Comparison of ENCODE assay signal across 9 mouse cellular contexts in genomic region chr1:54979226-54979984, GRCm38 (mm10). TPM values are rescaled to one million over a fixed set of nuclear protein-coding genes. Genes with fewer than 3 reads are reported as not detected.
DNase-seq lines count a peak whose midpoint lies in the region; ATAC-seq and TF ChIP-seq lines count a peak whose summit lies in the region.
"Had no signal": no experiment of that assay in that cellular context is flagged by ENCODE, and none has a peak within 500 bp of the region (broad histone marks: within the 10 kb centered on the region; RNA-seq: fewer than 3 reads in every experiment).

No protein-coding gene starts in this region.

- 43% methylated on average over 1 of the region's 1 CpGs for WGBS in liver, embryonic 11.5 days
- WGBS in liver, embryonic 12.5 days (ENCODE audit: insufficient replicate concordance): 39% methylated on average over 1 of the region's 1 CpGs
- 54% methylated on average over 1 of the region's 1 CpGs for WGBS in forebrain, embryonic 15.5 days
- 45% methylated on average over 1 of the region's 1 CpGs for WGBS in liver, embryonic 14.5 days (ENCODE audit: insufficient replicate concordance)

- H3K27me3 ChIP-seq in liver, embryonic 11.5 days (replicated peaks; ENCODE audit: control insufficient read depth, insufficient read depth, low read length): no peaks in the 10 kb centered on the region
- H3K27me3 ChIP-seq in liver, embryonic 12.5 days (replicated peaks): no peaks in the 10 kb centered on the region
- no peaks in the 10 kb centered on the region for H3K27me3 ChIP-seq in forebrain, embryonic 15.5 days
- H3K27me3 ChIP-seq in liver, embryonic 14.5 days (ENCODE audit: control insufficient read depth, insufficient read depth, low read length): no peaks in the 10 kb centered on the region
- H3K27me3 ChIP-seq: liver, embryonic 15.5 days had no signal

- H3K4me1 ChIP-seq in liver, embryonic 11.5 days (replicated peaks; ENCODE audit: control insufficient read depth, insufficient read depth, low read length): no peaks in the 10 kb centered on the region
- 0 out of 2 replicates have a peak, but pooled peaks cover 3% of the 10 kb centered on the region for H3K4me1 ChIP-seq in liver, embryonic 12.5 days
- H3K4me1 ChIP-seq in forebrain, embryonic 15.5 days: no peaks in the 10 kb centered on the region
- H3K4me1 ChIP-seq in liver, embryonic 14.5 days (replicated peaks; ENCODE audit: control insufficient read depth in 2 of 2, insufficient read depth in 2 of 2, low read length in 1 of 2): no peaks in the 10 kb centered on the region
- H3K4me1 ChIP-seq: liver, embryonic 15.5 days had no signal

- no peak overlapping the region for H3K9ac ChIP-seq in liver, embryonic 11.5 days (ENCODE audit: low read depth, low read length)
- H3K9ac ChIP-seq in liver, embryonic 12.5 days: no peak overlapping the region
- H3K9ac ChIP-seq in forebrain, embryonic 15.5 days (replicated peaks): no peak overlapping the region
- no peak overlapping the region for H3K9ac ChIP-seq in liver, embryonic 14.5 days (replicated peaks)
- H3K9ac ChIP-seq: liver, embryonic 15.5 days had no signal

- no peak overlapping the region for H3K4me3 ChIP-seq in liver, embryonic 11.5 days (ENCODE audit: low read depth, low read length)
- H3K4me3 ChIP-seq in liver, embryonic 12.5 days: no peak overlapping the region
- H3K4me3 ChIP-seq in forebrain, embryonic 15.5 days: no peak overlapping the region
- H3K4me3 ChIP-seq in liver, embryonic 14.5 days (ENCODE audit: insufficient read depth in 1 of 2, low read depth in 2 of 2, low read length in 2 of 2): no peak overlapping the region
- H3K4me3 ChIP-seq: liver, embryonic 15.5 days had no signal

- no peak for TF ChIP-seq EP300 in liver, embryonic 14.5 days (IDR thresholded peaks at IDR 0.05; ENCODE audit: low read depth)

- H3K36me3 ChIP-seq in liver, embryonic 11.5 days (ENCODE audit: control insufficient read depth, insufficient read depth, low read length): no peaks in the 10 kb centered on the region
- H3K36me3 ChIP-seq in liver, embryonic 12.5 days: peaks cover 12% of the 10 kb centered on the region
- H3K36me3 ChIP-seq in forebrain, embryonic 15.5 days: peaks cover 7% of the 10 kb centered on the region
- H3K36me3 ChIP-seq in liver, embryonic 14.5 days (replicated peaks; ENCODE audit: control insufficient read depth, insufficient read depth, low read depth): peaks cover 4% of the 10 kb centered on the region

- no peaks in the 10 kb centered on the region for H3K9me3 ChIP-seq in liver, embryonic 11.5 days (ENCODE audit: control insufficient read depth, low read length)
- H3K9me3 ChIP-seq in liver, embryonic 12.5 days (replicated peaks): no peaks in the 10 kb centered on the region
- H3K9me3 ChIP-seq in forebrain, embryonic 15.5 days: no peaks in the 10 kb centered on the region
- no peaks in the 10 kb centered on the region for H3K9me3 ChIP-seq in liver, embryonic 14.5 days (ENCODE audit: control insufficient read depth, low read length)
- H3K9me3 ChIP-seq: liver, embryonic 15.5 days had no signal

- no peak overlapping the region for H3K4me2 ChIP-seq in liver, embryonic 11.5 days
- no peak overlapping the region for H3K4me2 ChIP-seq in liver, embryonic 12.5 days
- no peak overlapping the region for H3K4me2 ChIP-seq in forebrain, embryonic 15.5 days (replicated peaks)
- no peak overlapping the region for H3K4me2 ChIP-seq in liver, embryonic 14.5 days (ENCODE audit: low read depth)
- H3K4me2 ChIP-seq: liver, embryonic 15.5 days had no signal

- TF ChIP-seq CTCF in liver, embryonic 14.5 days (IDR thresholded peaks at IDR 0.05; ENCODE audit: low read depth): peak; percentile 22; the same call in 1 of the 2 replicates

- no peak; the same call in 1 of the 2 replicates for ATAC-seq in cerebellum, adult (ENCODE audit: insufficient number of reproducible peaks, low FRiP score, low TSS enrichment)
- peak; percentile 47 for ATAC-seq in liver, embryonic 11.5 days (replicated peaks; ENCODE audit: low FRiP score)
- no peak; the same call in 1 of the 2 replicates for ATAC-seq in liver, embryonic 12.5 days
- peak; percentile 59 for ATAC-seq in forebrain, embryonic 15.5 days (replicated peaks)
- ATAC-seq in liver, embryonic 14.5 days (ENCODE audit: insufficient read depth): no peak
- ATAC-seq in erythroid progenitor cell, adult 5-6 weeks (replicated peaks; ENCODE audit: low FRiP score, poor library complexity, severe bottlenecking): no peak

- no peak overlapping the region for H3K27ac ChIP-seq in liver, embryonic 11.5 days (ENCODE audit: low read depth, low read length)
- H3K27ac ChIP-seq in liver, embryonic 12.5 days: no peak overlapping the region
- H3K27ac ChIP-seq in forebrain, embryonic 15.5 days (replicated peaks): no peak overlapping the region
- H3K27ac ChIP-seq in liver, embryonic 14.5 days: no peak overlapping the region
- H3K27ac ChIP-seq: liver, embryonic 15.5 days had no signal

- DNase-seq in cerebellum, adult 9-10 months: peak; percentile 36
- DNase-seq in liver, embryonic 11.5 days (ENCODE audit: low spot score): no peak
- no peak for DNase-seq in liver, embryonic 14.5 days (ENCODE audit: low read depth in 3 of 3, low spot score in 3 of 3)
- DNase-seq in gastrocnemius, postnatal 25 days: no peak

RNA-seq across cellular contexts. Expression of gene Sf3b1, which starts 47.9 kb away (rescaled TPM):
- polyA plus RNA-seq in liver, embryonic 11.5 days (2014; fragmentation: Nextera tagmentation; extraction: Ambion mirVana): 223 and 255 TPM in 2 replicates
- 161 and 169 TPM in 2 replicates for polyA plus RNA-seq in liver, embryonic 12.5 days (2016; fragmentation: Nextera tagmentation; extraction: Ambion mirVana)
- 391 and 417 TPM in 2 replicates for polyA plus RNA-seq in forebrain, embryonic 15.5 days (2015; fragmentation: Nextera tagmentation; extraction: Ambion mirVana)
- 30.9 and 45.0 TPM in 2 replicates for polyA plus RNA-seq in liver, embryonic 14.5 days (2012; rRNA removed)
- 122 and 132 TPM in 2 replicates for polyA plus RNA-seq in liver, embryonic 14.5 days (2014; fragmentation: Nextera tagmentation; extraction: Ambion mirVana)
- 230 and 235 TPM in 2 replicates for total RNA-seq in erythroid progenitor cell, adult 5-6 weeks (2015; ENCODE audit: low replicate concordance)
- total RNA-seq in erythroid progenitor cell, adult 5-6 weeks (2017; ENCODE audit: low replicate concordance): 189 and 207 TPM in 2 replicates
- 10 to 100 TPM; 36.4 to 49.3 TPM for total RNA-seq in gastrocnemius, postnatal 25 days (2021)

RNA-seq across cellular contexts. Expression of gene Ankrd44, which starts 53.2 kb away (rescaled TPM):
- 11.8 and 12.1 TPM in 2 replicates for polyA plus RNA-seq in liver, embryonic 11.5 days (2014; fragmentation: Nextera tagmentation; extraction: Ambion mirVana)
- 4.5 and 6.1 TPM in 2 replicates for polyA plus RNA-seq in liver, embryonic 12.5 days (2016; fragmentation: Nextera tagmentation; extraction: Ambion mirVana)
- 21.5 and 24.1 TPM in 2 replicates for polyA plus RNA-seq in forebrain, embryonic 15.5 days (2015; fragmentation: Nextera tagmentation; extraction: Ambion mirVana)
- 3.1 and 4.2 TPM in 2 replicates for polyA plus RNA-seq in liver, embryonic 14.5 days (2012; rRNA removed)
- polyA plus RNA-seq in liver, embryonic 14.5 days (2014; fragmentation: Nextera tagmentation; extraction: Ambion mirVana): 4.5 and 6.1 TPM in 2 replicates
- total RNA-seq in erythroid progenitor cell, adult 5-6 weeks (2015; ENCODE audit: low replicate concordance): 40.4 and 47.4 TPM in 2 replicates
- total RNA-seq in erythroid progenitor cell, adult 5-6 weeks (2017; ENCODE audit: low replicate concordance): 13.4 and 18.6 TPM in 2 replicates
- 1 to 10 TPM; 5.3 to 5.5 TPM for total RNA-seq in gastrocnemius, postnatal 25 days (2021)

Comparison
In these comparisons a context has a peak if more than half of its experiments do, and no peak if none do; other contexts are left out.
1. ATAC-seq: peak in liver, embryonic 11.5 days (single experiment) and forebrain, embryonic 15.5 days (single experiment); none in cerebellum, adult (single experiment), liver, embryonic 12.5 days (single experiment), liver, embryonic 14.5 days (single experiment) and erythroid progenitor cell, adult 5-6 weeks (single experiment).